Comparison of ENCODE assay signal across 28 mouse cellular contexts in genomic region chr14:99280825-99281433, GRCm38 (mm10). TPM values are rescaled to one million over a fixed set of nuclear protein-coding genes. Genes with fewer than 3 reads are reported as not detected.
DNase-seq lines count a peak whose midpoint lies in the region; ATAC-seq lines count a peak whose summit lies in the region.
"Had no signal": no experiment of that assay in that cellular context is flagged by ENCODE, and none has a peak within 500 bp of the region (broad histone marks: within the 10 kb centered on the region; RNA-seq: fewer than 3 reads in every experiment).

No protein-coding gene starts in this region.

- H3K9ac ChIP-seq in intestine, embryonic 15.5 days: no peak overlapping the region
- no peak overlapping the region for H3K9ac ChIP-seq in stomach, embryonic 16.5 days (ENCODE audit: low read length)
- H3K9ac ChIP-seq: embryonic facial prominence, embryonic 13.5 days; forebrain, embryonic 12.5 days; forebrain, embryonic 15.5 days; heart, embryonic 13.5 days; hindbrain, embryonic 14.5 days had no signal

- peak overlapping the region; percentile 73 for H3K27ac ChIP-seq in intestine, embryonic 15.5 days
- H3K27ac ChIP-seq in stomach, embryonic 16.5 days (ENCODE audit: low read length): no peak overlapping the region
- H3K27ac ChIP-seq in heart, embryonic 10.5 days: no peak overlapping the region
- H3K27ac ChIP-seq: embryonic facial prominence, embryonic 10.5 days; embryonic facial prominence, embryonic 13.5 days; forebrain, embryonic 12.5 days; forebrain, embryonic 15.5 days; heart, embryonic 13.5 days; hindbrain, embryonic 14.5 days had no signal

- H3K27me3 ChIP-seq in intestine, embryonic 15.5 days (replicated peaks): no peaks in the 10 kb centered on the region
- H3K27me3 ChIP-seq in stomach, embryonic 16.5 days (ENCODE audit: control insufficient read depth, insufficient read depth, low read length): no peaks in the 10 kb centered on the region
- no peaks in the 10 kb centered on the region; the same call in 1 of the 2 replicates for H3K27me3 ChIP-seq in heart, embryonic 10.5 days (ENCODE audit: insufficient read depth, poor library complexity, severe bottlenecking)
- H3K27me3 ChIP-seq: embryonic facial prominence, embryonic 13.5 days; forebrain, embryonic 12.5 days; forebrain, embryonic 15.5 days had no signal

- peak overlapping the region; percentile 18 for H3K4me2 ChIP-seq in intestine, embryonic 15.5 days (replicated peaks)
- no peak overlapping the region for H3K4me2 ChIP-seq in stomach, embryonic 16.5 days (ENCODE audit: low read depth, low read length)
- H3K4me2 ChIP-seq: embryonic facial prominence, embryonic 13.5 days; forebrain, embryonic 12.5 days; forebrain, embryonic 15.5 days; heart, embryonic 13.5 days; hindbrain, embryonic 14.5 days had no signal

- no peaks in the 10 kb centered on the region for H3K9me3 ChIP-seq in intestine, embryonic 15.5 days
- H3K9me3 ChIP-seq in stomach, embryonic 16.5 days (replicated peaks; ENCODE audit: control insufficient read depth, low read length): no peaks in the 10 kb centered on the region
- H3K9me3 ChIP-seq in heart, embryonic 10.5 days: no peaks in the 10 kb centered on the region
- H3K9me3 ChIP-seq: embryonic facial prominence, embryonic 10.5 days; embryonic facial prominence, embryonic 13.5 days; forebrain, embryonic 12.5 days; forebrain, embryonic 15.5 days; heart, embryonic 13.5 days had no signal

- H3K4me3 ChIP-seq in intestine, embryonic 15.5 days (replicated peaks): no peak overlapping the region
- H3K4me3 ChIP-seq in stomach, embryonic 16.5 days (replicated peaks; ENCODE audit: low read length): no peak overlapping the region
- H3K4me3 ChIP-seq in heart, embryonic 10.5 days: no peak overlapping the region
- H3K4me3 ChIP-seq: embryonic facial prominence, embryonic 10.5 days; embryonic facial prominence, embryonic 13.5 days; erythroblast, embryonic 14.5 days; forebrain, embryonic 12.5 days; forebrain, embryonic 15.5 days; heart, embryonic 13.5 days had no signal

- no peaks in the 10 kb centered on the region for H3K4me1 ChIP-seq in intestine, embryonic 15.5 days (replicated peaks)
- no peaks in the 10 kb centered on the region for H3K4me1 ChIP-seq in stomach, embryonic 16.5 days (ENCODE audit: control insufficient read depth, insufficient read depth, low read length)
- no peaks in the 10 kb centered on the region for H3K4me1 ChIP-seq in heart, embryonic 10.5 days
- H3K4me1 ChIP-seq: embryonic facial prominence, embryonic 13.5 days; heart, embryonic 13.5 days had no signal

- H3K36me3 ChIP-seq in intestine, embryonic 15.5 days: no peaks in the 10 kb centered on the region
- H3K36me3 ChIP-seq in stomach, embryonic 16.5 days (ENCODE audit: control insufficient read depth, insufficient read depth, low read length): no peaks in the 10 kb centered on the region
- no peaks in the 10 kb centered on the region for H3K36me3 ChIP-seq in heart, embryonic 10.5 days
- H3K36me3 ChIP-seq: embryonic facial prominence, embryonic 10.5 days; embryonic facial prominence, embryonic 13.5 days; forebrain, embryonic 12.5 days; forebrain, embryonic 15.5 days; heart, embryonic 13.5 days had no signal

- ATAC-seq in common myeloid progenitor, adult 5-6 weeks (replicated peaks; ENCODE audit: low read depth, poor library complexity, severe bottlenecking): peak; percentile 52
- ATAC-seq in intestine, embryonic 15.5 days: peak; percentile 93
- peak; percentile 12; the same call in 1 of the 2 replicates for ATAC-seq in megakaryocyte progenitor cell, adult 5-6 weeks (replicated peaks; ENCODE audit: poor library complexity)
- ATAC-seq in stomach, embryonic 16.5 days (ENCODE audit: insufficient read depth, low FRiP score): peak; percentile 37; the same call in 1 of the 2 replicates
- ATAC-seq: CD4-positive, CD25-positive, alpha-beta regulatory T cell, adult 4 months; forebrain, embryonic 15.5 days had no signal

- WGBS in intestine, embryonic 15.5 days: 52% methylated on average over 5 of the region's 5 CpGs
- 75% methylated on average over 5 of the region's 5 CpGs for whole genome bisulfite sequencing in stomach, embryonic 16.5 days
- 76% methylated on average over 5 of the region's 5 CpGs for WGBS in heart, embryonic 10.5 days

- DNase-seq in embryo, embryonic 10.5 days (ENCODE audit: low spot score): no peak
- no peak for DNase-seq in gastrocnemius, postnatal 4 days (ENCODE audit: low spot score in 2 of 2)
- DNase-seq in adrenal gland, adult 8-10 months: no peak
- no peak for DNase-seq in heart, embryonic 10.5 days (ENCODE audit: low spot score)
- DNase-seq: adrenal gland, adult 2 months; adrenal gland, postnatal 25 days; cerebellum, adult 18-20 months; cerebellum, adult 9-10 months; cerebellum, postnatal 14 days; embryo, embryonic 11 days; gastrocnemius, postnatal 10 days; gastrocnemius, postnatal 36 days; heart, adult 18-20 months; heart, postnatal 14 days; heart, postnatal 4 days; kidney, adult 18-20 months had no signal

RNA-seq across cellular contexts. Expression of gene Klf5, which starts 17.6 kb away (rescaled TPM):
- total RNA-seq in common myeloid progenitor, adult 5-6 weeks (2017): 1.2 and 1.3 TPM in 2 replicates
- 95.8 and 112 TPM in 2 replicates for polyA plus RNA-seq in intestine, embryonic 15.5 days (2015; fragmentation: Nextera tagmentation; extraction: Ambion mirVana)
- 2.4 and 3.6 TPM in 2 replicates for total RNA-seq in megakaryocyte progenitor cell, adult 5-6 weeks (2015)
- 1.2 and 1.5 TPM in 2 replicates for total RNA-seq in megakaryocyte progenitor cell, adult 5-6 weeks (2017)
- 81.0 and 91.9 TPM in 2 replicates for polyA plus RNA-seq in stomach, embryonic 16.5 days (2015; fragmentation: Nextera tagmentation; extraction: Ambion mirVana)
- 10 to 100 TPM; 20.0 to 23.8 TPM for total RNA-seq in gastrocnemius, postnatal 4 days (2021)
- total RNA-seq in adrenal gland, adult 8-10 months (2022): 10 to 100 TPM in 1 of 4 experiments, 1 to 10 TPM in 3; 7.5 to 10.4 (median 8.1) TPM
- polyA plus RNA-seq in heart, embryonic 10.5 days (2016; fragmentation: Nextera tagmentation; extraction: Ambion mirVana): 1.4 and 2.6 TPM in 2 replicates

Comparison
In these comparisons a context has a peak if more than half of its experiments do, and no peak if none do; other contexts are left out.
1. ATAC-seq: peak in every context shown above with its lines; median percentile 93 in intestine, embryonic 15.5 days; 52 in common myeloid progenitor, adult 5-6 weeks; 37 in stomach, embryonic 16.5 days; 12 in megakaryocyte progenitor cell, adult 5-6 weeks.